Mouse (Mus musculus): ENCODE measurements around the gene Tmem240. TPM values are rescaled to one million over a fixed set of nuclear protein-coding genes. Genes with fewer than 3 reads are reported as not detected.
"Not testable (repeated sequence)": the region's sequence is repeated elsewhere in the genome, so short reads cannot be mapped to it uniquely, and the experiment has no call there.

Gene Tmem240
- polyA plus RNA-seq, 2 experiments = 0.06 to 0.17 TPM

DNA sequence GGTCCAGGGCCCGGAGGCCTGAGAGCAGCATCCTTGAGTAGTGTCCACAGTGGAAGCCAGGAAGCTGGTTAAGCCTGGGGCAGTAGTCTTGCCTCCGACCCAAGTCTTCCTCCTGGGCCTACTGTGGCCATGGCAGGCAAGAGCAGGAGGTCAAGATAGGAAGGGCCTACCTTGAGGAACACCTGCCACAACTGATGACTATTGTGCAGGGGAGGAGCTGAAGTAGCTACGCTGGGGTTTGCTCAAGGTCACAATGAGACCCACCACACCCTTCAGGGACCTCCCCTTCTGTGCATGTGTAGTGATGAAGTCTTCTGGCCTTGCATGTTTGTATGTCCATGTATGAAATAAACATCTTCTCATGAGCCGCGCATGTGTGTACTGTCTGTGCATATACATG is 1.2 kb downstream of the Tmem240 start:
- ATAC-seq (ENCODE audit: insufficient read depth) (no peak), DNase-seq (ENCODE audit: low read depth in 3 of 3, low spot score in 3 of 3) (no peak)
- no peaks in the 10 kb centered on the region for H3K27me3 ChIP-seq (ENCODE audit: control insufficient read depth, insufficient read depth, low read length)
- WGBS (ENCODE audit: insufficient replicate concordance) = 70% methylated on average over 5 of the region's 5 CpGs
- peaks cover 3% of the 10 kb centered on the region in 2 experiments; a peak in 1 of 4 replicates for H3K4me1 ChIP-seq (replicated peaks; ENCODE audit: control insufficient read depth in 2 of 2, insufficient read depth in 2 of 2, low read length in 1 of 2)
- no peak overlapping the region for H3K9ac ChIP-seq (replicated peaks)
- peak overlapping the region; percentile 92 for H3K4me2 ChIP-seq (ENCODE audit: low read depth)
- peak overlapping the region; percentile 74 to 89; a peak in 2 of 4 replicates for H3K4me3 ChIP-seq (ENCODE audit: insufficient read depth in 1 of 2, low read depth in 2 of 2, low read length in 2 of 2)
- H3K36me3 ChIP-seq (replicated peaks; ENCODE audit: control insufficient read depth, insufficient read depth, low read depth) = peaks cover 5% of the 10 kb centered on the region
- no peak for TF ChIP-seq CTCF (IDR thresholded peaks at IDR 0.05; ENCODE audit: low read depth)
- H3K27ac ChIP-seq = no peak overlapping the region
- H3K9me3 ChIP-seq (ENCODE audit: control insufficient read depth, low read length) = no peaks in the 10 kb centered on the region

GRCm38 (mm10) chr4:155736421-155736820 is 1.8 kb downstream of the Tmem240 start:
- Histone ChIP-seq H3K4me3 (ENCODE audit: insufficient read depth in 1 of 2, low read depth in 2 of 2, low read length in 2 of 2) (no peak overlapping the region), H3K4me2 (ENCODE audit: low read depth) (no peak overlapping the region)
- TF ChIP-seq EP300 (IDR thresholded peaks at IDR 0.05; ENCODE audit: low read depth) (no peak), CTCF (IDR thresholded peaks at IDR 0.05; ENCODE audit: low read depth) (no peak)

DNA sequence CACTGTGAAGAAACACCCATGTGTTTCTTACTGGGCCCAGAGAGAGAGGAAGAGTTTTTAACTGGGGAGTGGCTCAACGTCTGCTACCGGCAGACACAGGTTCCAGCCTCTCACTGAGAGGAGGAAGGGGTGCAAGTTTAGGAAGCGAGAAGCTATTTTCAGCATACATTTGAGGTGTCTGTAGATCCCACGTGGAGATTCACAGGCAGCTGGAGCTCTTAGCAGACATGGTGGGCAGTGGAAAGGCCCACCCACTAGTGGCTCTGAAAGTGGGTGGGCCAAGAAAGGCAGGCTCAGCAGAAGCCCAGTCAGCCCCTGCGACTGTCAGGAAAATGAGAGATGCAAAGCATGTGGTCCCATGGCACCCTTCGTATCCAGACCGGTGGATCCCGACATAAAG is 3.7 kb downstream of the Tmem240 start:
- peaks cover 3% of the 10 kb centered on the region in 2 experiments; a peak in 1 of 4 replicates for H3K4me1 ChIP-seq (replicated peaks; ENCODE audit: control insufficient read depth in 2 of 2, insufficient read depth in 2 of 2, low read length in 1 of 2)
- WGBS (ENCODE audit: insufficient replicate concordance) = 50% methylated on average over 8 of the region's 8 CpGs
- no peak overlapping the region for H3K4me2 ChIP-seq (ENCODE audit: low read depth)
- DNase-seq (ENCODE audit: low read depth in 3 of 3, low spot score in 3 of 3) (no peak), ATAC-seq (ENCODE audit: insufficient read depth) (no peak)
- H3K27me3 ChIP-seq (ENCODE audit: control insufficient read depth, insufficient read depth, low read length) = no peaks in the 10 kb centered on the region
- peaks cover 10% of the 10 kb centered on the region for H3K36me3 ChIP-seq (replicated peaks; ENCODE audit: control insufficient read depth, insufficient read depth, low read depth)
- no peak overlapping the region for H3K9ac ChIP-seq (replicated peaks)
- no peak overlapping the region for H3K27ac ChIP-seq
- TF ChIP-seq EP300 (IDR thresholded peaks at IDR 0.05; ENCODE audit: low read depth) (no peak), CTCF (IDR thresholded peaks at IDR 0.05; ENCODE audit: low read depth) (no peak)
- no peaks in the 10 kb centered on the region for H3K9me3 ChIP-seq (ENCODE audit: control insufficient read depth, low read length)
- no peak overlapping the region for H3K4me3 ChIP-seq (ENCODE audit: insufficient read depth in 1 of 2, low read depth in 2 of 2, low read length in 2 of 2)

More at GRCm38 (mm10) chr4:155736421-155736820, 1.8 kb downstream of the Tmem240 start:
- no peak overlapping the region for H3K9ac ChIP-seq (replicated peaks)
- H3K36me3 ChIP-seq (replicated peaks; ENCODE audit: control insufficient read depth, insufficient read depth, low read depth) = peaks cover 9% of the 10 kb centered on the region
- ATAC-seq (ENCODE audit: insufficient read depth) (no peak), DNase-seq (ENCODE audit: low read depth in 3 of 3, low spot score in 3 of 3) (no peak)
- no peak overlapping the region for H3K27ac ChIP-seq
- WGBS (ENCODE audit: insufficient replicate concordance) = 82% methylated on average over 5 of the region's 5 CpGs
- no peaks in the 10 kb centered on the region for H3K9me3 ChIP-seq (ENCODE audit: control insufficient read depth, low read length)
- H3K27me3 ChIP-seq (ENCODE audit: control insufficient read depth, insufficient read depth, low read length) = no peaks in the 10 kb centered on the region
- peaks cover 3% of the 10 kb centered on the region in 2 experiments; a peak in 1 of 4 replicates for H3K4me1 ChIP-seq (replicated peaks; ENCODE audit: control insufficient read depth in 2 of 2, insufficient read depth in 2 of 2, low read length in 1 of 2)

GRCm38 (mm10) chr4:155739152-155739551 is 4.6 kb downstream of the Tmem240 start:
- Histone ChIP-seq H3K4me1 (replicated peaks; ENCODE audit: control insufficient read depth in 2 of 2, insufficient read depth in 2 of 2, low read length in 1 of 2) (peaks cover 1 to 3% of the 10 kb centered on the region in 2 experiments; a peak in 1 of 4 replicates), H3K27ac (no peak overlapping the region), H3K4me2 (ENCODE audit: low read depth) (no peak overlapping the region), H3K9ac (replicated peaks) (no peak overlapping the region), H3K9me3 (ENCODE audit: control insufficient read depth, low read length) (no peaks in the 10 kb centered on the region), H3K27me3 (ENCODE audit: control insufficient read depth, insufficient read depth, low read length) (no peaks in the 10 kb centered on the region), H3K36me3 (replicated peaks; ENCODE audit: control insufficient read depth, insufficient read depth, low read depth) (peaks cover 16% of the 10 kb centered on the region), H3K4me3 (ENCODE audit: insufficient read depth in 1 of 2, low read depth in 2 of 2, low read length in 2 of 2) (no peak overlapping the region)
- no peak for TF ChIP-seq EP300 (IDR thresholded peaks at IDR 0.05; ENCODE audit: low read depth)
- TF ChIP-seq CTCF (IDR thresholded peaks at IDR 0.05; ENCODE audit: low read depth) = no peak
- 64% methylated on average over 6 of the region's 6 CpGs for WGBS (ENCODE audit: insufficient replicate concordance)
- ATAC-seq (ENCODE audit: insufficient read depth) (no peak), DNase-seq (ENCODE audit: low read depth in 3 of 3, low spot score in 3 of 3) (no peak)

GRCm38 (mm10) chr4:155739741-155740636 is 5.4 kb downstream of the Tmem240 start:
- no peak for TF ChIP-seq EP300 (IDR thresholded peaks at IDR 0.05; ENCODE audit: low read depth)
- no peak overlapping the region for H3K4me2 ChIP-seq (ENCODE audit: low read depth)
- no peak for DNase-seq (ENCODE audit: low read depth in 3 of 3, low spot score in 3 of 3)
- no peak overlapping the region for H3K4me3 ChIP-seq (ENCODE audit: insufficient read depth in 1 of 2, low read depth in 2 of 2, low read length in 2 of 2)
- H3K4me1 ChIP-seq (replicated peaks; ENCODE audit: control insufficient read depth in 2 of 2, insufficient read depth in 2 of 2, low read length in 1 of 2) = 0 out of 4 replicates have a peak, but pooled peaks cover 0 to 3% of the 10 kb centered on the region in 2 experiments
- 82% methylated on average over 37 of the region's 37 CpGs for WGBS (ENCODE audit: insufficient replicate concordance)
- peaks cover 20% of the 10 kb centered on the region for H3K36me3 ChIP-seq (replicated peaks; ENCODE audit: control insufficient read depth, insufficient read depth, low read depth)
- no peak overlapping the region for H3K9ac ChIP-seq (replicated peaks)
- ATAC-seq (ENCODE audit: insufficient read depth) = no peak
- H3K27me3 ChIP-seq (ENCODE audit: control insufficient read depth, insufficient read depth, low read length) = no peaks in the 10 kb centered on the region
- no peak overlapping the region for H3K27ac ChIP-seq
- no peaks in the 10 kb centered on the region for H3K9me3 ChIP-seq (ENCODE audit: control insufficient read depth, low read length)

DNA sequence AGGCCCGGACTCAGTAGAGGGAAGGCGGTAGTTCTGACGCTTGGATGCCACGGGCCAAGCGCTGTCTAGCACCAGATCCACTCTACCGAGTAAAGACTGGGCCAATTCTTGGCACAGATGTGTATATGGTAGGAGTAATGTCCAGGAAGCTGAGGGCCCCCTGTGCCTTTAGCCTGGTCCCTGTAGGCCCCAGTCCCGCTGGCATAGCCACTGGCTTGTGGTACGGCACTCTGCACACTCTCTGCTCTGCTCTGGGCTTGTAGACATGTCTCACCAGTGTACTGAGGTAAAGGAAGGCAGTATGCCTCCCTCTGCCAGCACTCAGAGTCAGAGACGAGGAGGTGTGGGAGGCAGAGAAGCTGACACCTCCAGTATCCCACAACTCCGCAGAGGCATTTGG is 6.1 kb downstream of the Tmem240 start:
- H3K27me3 ChIP-seq (ENCODE audit: control insufficient read depth, insufficient read depth, low read length); H3K27ac ChIP-seq; DNase-seq (ENCODE audit: low read depth in 3 of 3, low spot score in 3 of 3); H3K4me3 ChIP-seq (ENCODE audit: insufficient read depth in 1 of 2, low read depth in 2 of 2, low read length in 2 of 2); H3K9me3 ChIP-seq (ENCODE audit: control insufficient read depth, low read length); H3K9ac ChIP-seq (replicated peaks); H3K4me1 ChIP-seq (replicated peaks; ENCODE audit: control insufficient read depth in 2 of 2, insufficient read depth in 2 of 2, low read length in 1 of 2); H3K4me2 ChIP-seq (ENCODE audit: low read depth); ATAC-seq (ENCODE audit: insufficient read depth): not testable (repeated sequence)
- H3K36me3 ChIP-seq (replicated peaks; ENCODE audit: control insufficient read depth, insufficient read depth, low read depth) = peaks cover 20% of the 10 kb centered on the region
- 89% methylated on average over 10 of the region's 10 CpGs for WGBS (ENCODE audit: insufficient replicate concordance)

All from liver, embryonic 14.5 days (tissue).